Mouse (Mus musculus) kidney, adult 2 months (tissue): ENCODE results near the gene Lgals1. TPM values are rescaled to one million over a fixed set of nuclear protein-coding genes. Genes with fewer than 3 reads are reported as not detected.
A peak's percentile ranks its signal among the peaks of the same experiment; 100 is the strongest.

Experiments
- DNase-seq: peaks from one replicate; pipeline ENCODE4 v3.0.0; 2021
- H3K27ac ChIP-seq: fragments of 200-500 bp; 2 replicates; pipeline ENCODE4 v1.5.1; 2012; ENCODE audit warnings: low read depth, low read length, control low read depth, inconsistent platforms; ENCODE audit not compliant: insufficient read depth
- H3K27me3 ChIP-seq: fragments of 200-500 bp; replicated peaks from 2 replicates; pipeline ENCODE4 v1.6.1; 2012; ENCODE audit warnings: mild to moderate bottlenecking, moderate library complexity, low read length, inconsistent platforms; ENCODE audit not compliant: control insufficient read depth, insufficient read depth
- H3K36me3 ChIP-seq: fragments of 200-500 bp; 2 replicates; pipeline ENCODE4 v1.6.1; 2012; ENCODE audit warnings: mild to moderate bottlenecking, moderate library complexity, low read length, inconsistent platforms; ENCODE audit not compliant: control insufficient read depth, insufficient read depth
- H3K4me1 ChIP-seq: fragments of 200-500 bp; 2 replicates; pipeline ENCODE4 v1.6.1; 2011; ENCODE audit warnings: low read length; ENCODE audit not compliant: control insufficient read depth, insufficient read depth
- H3K4me3 ChIP-seq: fragments of 200-500 bp; 2 replicates; pipeline ENCODE4 v1.5.1; 2011; ENCODE audit warnings: mild to moderate bottlenecking, low read depth, low read length, control low read depth; ENCODE audit not compliant: insufficient read depth
- CTCF ChIP-seq: fragments of 200-500 bp; conservative IDR thresholded peaks from 2 replicates; pipeline ENCODE4 v1.5.1; 2011; ENCODE audit warnings: low read depth, mild to moderate bottlenecking, control low read depth, low read length, moderate library complexity, mixed read lengths; ENCODE audit not compliant: insufficient read depth, insufficient read length
- POLR2A ChIP-seq: fragments of 200-500 bp; IDR thresholded peaks from one replicate; pipeline ENCODE4 v1.6.1; 2011; ENCODE audit warnings: low read depth, low read length, control low read depth
- WGBS: fragments of 180-500 bp; shearing (Covaris S2); methylation state at CpG from one replicate; pipeline ENCODE4 v1.1.7; 2018; 5-methylcytosine and 5-hydroxymethylcytosine counted together
- polyA plus RNA-seq: library from polyadenylated mRNA; depleted of rRNA; stranded (reverse); fragments of >200 nt; gene quantifications from 2 replicates; pipeline ENCODE4 v1.2.3, GENCODE M21; 2012

Gene Lgals1
- polyA plus RNA-seq, 1 experiment = 310 TPM

- peaks cover 18% of the 10 kb centered on the region for H3K4me1 ChIP-seq
- 95% methylated on average over 6 of the region's 6 CpGs for WGBS
- H3K4me3 ChIP-seq = no peak overlapping the region
- TF ChIP-seq CTCF = no peak
- DNase-seq = no peak
- H3K27ac ChIP-seq = no peak overlapping the region
- H3K27me3 ChIP-seq = no peaks in the 10 kb centered on the region
- H3K36me3 ChIP-seq = no peaks in the 10 kb centered on the region
Measured at GRCm38 (mm10) chr15:78930192-78930706, 3.7 kb downstream of the Lgals1 start.

- DNase-seq = no peak
- H3K4me1 ChIP-seq = peaks cover 15% of the 10 kb centered on the region
Measured at GRCm38 (mm10) chr15:78930801-78931426, 4.4 kb downstream of the Lgals1 start.

GRCm38 (mm10) chr15:78931577-78931976, 5.1 kb downstream of the Lgals1 start:
- TF ChIP-seq POLR2A (no peak), CTCF (peak; percentile 88)
- H3K4me3 ChIP-seq = no peak overlapping the region
- H3K4me1 ChIP-seq = peaks cover 12% of the 10 kb centered on the region
- peak; percentile 70 for DNase-seq
- no peaks in the 10 kb centered on the region for H3K27me3 ChIP-seq
- 22% methylated on average over 3 of the region's 3 CpGs for WGBS
- no peak overlapping the region for H3K27ac ChIP-seq
- no peaks in the 10 kb centered on the region for H3K36me3 ChIP-seq

More at GRCm38 (mm10) chr15:78930801-78931426, 4.4 kb downstream of the Lgals1 start:
- 95% methylated on average over 7 of the region's 7 CpGs for WGBS
- Histone ChIP-seq H3K27ac (no peak overlapping the region), H3K4me3 (no peak overlapping the region), H3K27me3 (no peaks in the 10 kb centered on the region), H3K36me3 (no peaks in the 10 kb centered on the region)
- no peak for TF ChIP-seq CTCF
- TF ChIP-seq POLR2A = no peak

GRCm38 (mm10) chr15:78934784-78935320, 8.3 kb downstream of the Lgals1 start, which contains the start of gene Nol12:
Gene Nol12, plus strand, starts transcription at chr15:78934933.
- peak; percentile 93 for DNase-seq
- H3K4me1 ChIP-seq = 0 out of 2 replicates have a peak, but pooled peaks cover 4% of the 10 kb centered on the region
- H3K27ac ChIP-seq = peak within 1 kb of the TSS; percentile 37; the same call in 1 of the 2 replicates
- H3K36me3 ChIP-seq = no peaks in the 10 kb centered on the region
- peak; percentile 20 for TF ChIP-seq POLR2A
- 0 out of 2 replicates have a peak, but pooled peaks have one; percentile 5 for TF ChIP-seq CTCF
- peak within 1 kb of the TSS; percentile 83 for H3K4me3 ChIP-seq
- WGBS = under 1% methylated on average over 42 of the region's 42 CpGs
- no peaks in the 10 kb centered on the region for H3K27me3 ChIP-seq

- no peak overlapping the region for H3K4me3 ChIP-seq
- H3K27ac ChIP-seq = no peak overlapping the region
- no peak for TF ChIP-seq CTCF
- no peak for TF ChIP-seq POLR2A
- H3K36me3 ChIP-seq = no peaks in the 10 kb centered on the region
- WGBS = 89% methylated on average over 12 of the region's 12 CpGs
- H3K27me3 ChIP-seq = no peaks in the 10 kb centered on the region
- H3K4me1 ChIP-seq = 0 out of 2 replicates have a peak, but pooled peaks cover 4% of the 10 kb centered on the region
- no peak for DNase-seq
Measured at GRCm38 (mm10) chr15:78936403-78936802, 9.9 kb downstream of the Lgals1 start.

GRCm38 (mm10) chr15:78937311-78937710, 10.8 kb downstream of the Lgals1 start:
- Histone ChIP-seq H3K4me1 (0 out of 2 replicates have a peak, but pooled peaks cover 4% of the 10 kb centered on the region), H3K27me3 (no peaks in the 10 kb centered on the region), H3K4me3 (no peak overlapping the region), H3K27ac (no peak overlapping the region), H3K36me3 (no peaks in the 10 kb centered on the region)
- no peak for TF ChIP-seq POLR2A
- TF ChIP-seq CTCF = no peak
- 95% methylated on average over 10 of the region's 10 CpGs for WGBS
- no peak for DNase-seq

GRCm38 (mm10) chr15:78937963-78938362, 11.4 kb downstream of the Lgals1 start:
- H3K4me3 ChIP-seq = no peak overlapping the region
- 85% methylated on average over 2 of the region's 2 CpGs for WGBS
- no peak for DNase-seq
- no peak for TF ChIP-seq POLR2A
- no peak for TF ChIP-seq CTCF
- H3K36me3 ChIP-seq = no peaks in the 10 kb centered on the region
- H3K27ac ChIP-seq = no peak overlapping the region
- 0 out of 2 replicates have a peak, but pooled peaks cover 4% of the 10 kb centered on the region for H3K4me1 ChIP-seq
- no peaks in the 10 kb centered on the region for H3K27me3 ChIP-seq
